31 mouse cellular contexts compared by ENCODE assay signal in the genomic region with DNA sequence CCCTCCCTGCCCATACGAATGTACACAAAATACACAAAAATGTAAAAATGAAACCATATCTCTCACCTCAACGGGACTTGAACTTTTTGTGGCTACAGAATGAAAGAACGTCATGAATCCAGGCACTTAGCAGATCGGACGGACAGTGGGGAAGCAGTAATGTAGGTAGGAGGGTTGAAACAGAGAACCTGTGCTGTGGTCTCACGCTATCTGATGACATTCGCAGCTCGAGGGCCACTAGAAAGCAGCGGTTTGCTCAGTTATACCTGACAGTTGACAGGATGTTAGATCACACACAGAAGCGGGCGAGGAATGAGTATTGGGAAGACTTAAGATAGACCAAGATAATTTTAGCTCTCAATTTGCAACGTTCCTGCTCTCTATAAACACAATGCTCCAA. TPM values are rescaled to one million over a fixed set of nuclear protein-coding genes. Genes with fewer than 3 reads are reported as not detected.
DNase-seq lines count a peak whose midpoint lies in the region; ATAC-seq lines count a peak whose summit lies in the region.
"Had no signal": no experiment of that assay in that cellular context is flagged by ENCODE, and none has a peak within 500 bp of the region (broad histone marks: within the 10 kb centered on the region; RNA-seq: fewer than 3 reads in every experiment).

No protein-coding gene starts in this region.

- no peak overlapping the region for H3K9ac ChIP-seq in kidney, embryonic 16.5 days (replicated peaks; ENCODE audit: low read length)
- no peak overlapping the region for H3K9ac ChIP-seq in hindbrain, embryonic 12.5 days
- H3K9ac ChIP-seq: embryonic facial prominence, embryonic 12.5 days; hindbrain, embryonic 15.5 days; intestine, embryonic 15.5 days; limb, embryonic 13.5 days; liver, embryonic 12.5 days; liver, postnatal 0 days; midbrain, embryonic 15.5 days; neural tube, embryonic 12.5 days had no signal

- H3K9me3 ChIP-seq in kidney, embryonic 16.5 days (ENCODE audit: low read length) = no peaks in the 10 kb centered on the region
- H3K9me3 ChIP-seq in hindbrain, embryonic 12.5 days (replicated peaks) = no peaks in the 10 kb centered on the region
- H3K9me3 ChIP-seq: embryonic facial prominence, embryonic 12.5 days; hindbrain, embryonic 15.5 days; intestine, embryonic 15.5 days; liver, embryonic 12.5 days; midbrain, embryonic 10.5 days; midbrain, embryonic 15.5 days; neural tube, embryonic 12.5 days had no signal

- WGBS in kidney, embryonic 16.5 days = 82% methylated on average over 12 of the region's 12 CpGs
- WGBS in hindbrain, embryonic 12.5 days = 87% methylated on average over 12 of the region's 12 CpGs

- H3K27me3 ChIP-seq in kidney, embryonic 16.5 days (ENCODE audit: insufficient read depth, low read length) = no peaks in the 10 kb centered on the region
- no peaks in the 10 kb centered on the region for H3K27me3 ChIP-seq in hindbrain, embryonic 12.5 days
- H3K27me3 ChIP-seq: embryonic facial prominence, embryonic 12.5 days; hindbrain, embryonic 15.5 days; intestine, embryonic 15.5 days; liver, embryonic 12.5 days; midbrain, embryonic 15.5 days; neural tube, embryonic 12.5 days had no signal

- H3K36me3 ChIP-seq in kidney, embryonic 16.5 days (ENCODE audit: insufficient read depth, low read length) = no peaks in the 10 kb centered on the region
- H3K36me3 ChIP-seq in hindbrain, embryonic 12.5 days = no peaks in the 10 kb centered on the region
- H3K36me3 ChIP-seq: embryonic facial prominence, embryonic 12.5 days; G1E; hindbrain, embryonic 15.5 days; intestine, embryonic 15.5 days; limb, embryonic 13.5 days; liver, embryonic 12.5 days; midbrain, embryonic 10.5 days; midbrain, embryonic 15.5 days; neural tube, embryonic 12.5 days had no signal

- no peak for DNase-seq in kidney, adult 9 months
- peak; percentile 49 for DNase-seq in thymus, postnatal 0 days (ENCODE audit: low spot score)
- no peak for DNase-seq in thymus, postnatal 25 days
- no peak for DNase-seq in right cerebral cortex, adult 18-20 months
- DNase-seq: adrenal gland, postnatal 25 days; cerebellum, adult 11-12 months; cerebellum, adult 9-11 months; embryo, embryonic 11 days; gastrocnemius, postnatal 36 days; heart, adult 18-20 months; kidney, adult 8-10 months; kidney, postnatal 25 days; liver, postnatal 0 days; lung, postnatal 14 days; right cerebral cortex, postnatal 4 days had no signal

- no peak overlapping the region for H3K4me2 ChIP-seq in kidney, embryonic 16.5 days (replicated peaks; ENCODE audit: low read depth, low read length)
- no peak overlapping the region for H3K4me2 ChIP-seq in hindbrain, embryonic 12.5 days (replicated peaks)
- H3K4me2 ChIP-seq: embryonic facial prominence, embryonic 12.5 days; heart, embryonic 11.5 days; hindbrain, embryonic 15.5 days; intestine, embryonic 15.5 days; limb, embryonic 13.5 days; liver, embryonic 12.5 days; midbrain, embryonic 15.5 days; neural tube, embryonic 12.5 days had no signal

- no peak for ATAC-seq in kidney, embryonic 16.5 days (ENCODE audit: low FRiP score, low TSS enrichment)
- peak; percentile 68 for ATAC-seq in CD4-positive, CD25-positive, alpha-beta regulatory T cell, adult 4 months
- ATAC-seq in inflammation-experienced regulatory T-cells, adult 6 months = peak; percentile 66
- no peak for ATAC-seq in hindbrain, embryonic 12.5 days (ENCODE audit: low FRiP score)
- ATAC-seq: forebrain, embryonic 14.5 days; liver, embryonic 12.5 days; liver, postnatal 0 days; midbrain, embryonic 15.5 days had no signal

- H3K4me3 ChIP-seq in kidney, embryonic 16.5 days (ENCODE audit: low read length) = no peak overlapping the region
- H3K4me3 ChIP-seq in hindbrain, embryonic 12.5 days = no peak overlapping the region
- H3K4me3 ChIP-seq: embryonic facial prominence, embryonic 12.5 days; hindbrain, embryonic 15.5 days; intestine, embryonic 15.5 days; layer of hippocampus, adult 2 months; limb, embryonic 13.5 days; liver, embryonic 12.5 days; midbrain, embryonic 10.5 days; midbrain, embryonic 15.5 days; neural tube, embryonic 12.5 days had no signal

- H3K4me1 ChIP-seq in kidney, embryonic 16.5 days (ENCODE audit: insufficient read depth, low read length) = peaks cover 22% of the 10 kb centered on the region
- peaks cover 12% of the 10 kb centered on the region for H3K4me1 ChIP-seq in hindbrain, embryonic 12.5 days
- H3K4me1 ChIP-seq: intestine, embryonic 15.5 days; liver, embryonic 12.5 days had no signal

- H3K27ac ChIP-seq in kidney, embryonic 16.5 days (ENCODE audit: low read length) = peak overlapping the region; percentile 28; the same call in 1 of the 2 replicates
- H3K27ac ChIP-seq in hindbrain, embryonic 12.5 days = no peak overlapping the region
- H3K27ac ChIP-seq: embryonic facial prominence, embryonic 12.5 days; hindbrain, embryonic 15.5 days; intestine, embryonic 15.5 days; layer of hippocampus, adult 2 months; liver, embryonic 12.5 days; midbrain, embryonic 10.5 days; midbrain, embryonic 15.5 days; neural tube, embryonic 12.5 days had no signal

RNA-seq across cellular contexts. Expression of a gene that starts 36.9 kb away (rescaled TPM):
- polyA plus RNA-seq in kidney, embryonic 16.5 days (2015; fragmentation: Nextera tagmentation; extraction: Ambion mirVana) = 33.8 and 35.9 TPM in 2 replicates
- polyA plus RNA-seq in thymus, postnatal 0 days (2015; fragmentation: Nextera tagmentation; extraction: Ambion mirVana) = 21.0 and 22.0 TPM in 2 replicates
- polyA plus RNA-seq in CD4-positive, CD25-positive, alpha-beta regulatory T cell, adult 4 months (2017; shearing (Covaris generic)) = 10 to 100 TPM; 24.3 to 26.3 TPM
- 10 to 100 TPM; 24.7 to 31.6 (median 26.3) TPM for polyA plus RNA-seq in inflammation-experienced regulatory T-cells, adult 6 months (2017; shearing (Covaris generic))
- polyA plus RNA-seq in hindbrain, embryonic 12.5 days (2016; fragmentation: Nextera tagmentation; extraction: Ambion mirVana) = 18.9 and 19.3 TPM in 2 replicates
- polyA plus RNA-seq: G1E had no signal

Comparison
In these comparisons a context has a peak if more than half of its experiments do, and no peak if none do; other contexts are left out.
1. ATAC-seq: peak in CD4-positive, CD25-positive, alpha-beta regulatory T cell, adult 4 months (single experiment) and inflammation-experienced regulatory T-cells, adult 6 months (single experiment); none in kidney, embryonic 16.5 days (single experiment) and hindbrain, embryonic 12.5 days (single experiment).